Mouse (Mus musculus): ENCODE measurements around the gene Cops7a.

Cops7a gene

GRCm38 (mm10) chr6:124959960-124960359, 5.4 kb downstream of the Cops7a start:
- no peak for DNase-seq (ENCODE audit: inconsistent age in 2 of 2, low spot score in 1 of 2)

GRCm38 (mm10) chr6:124958127-124958526, 7.2 kb downstream of the Cops7a start:
- DNase-seq (ENCODE audit: inconsistent age in 2 of 2, low spot score in 1 of 2) = no peak

GRCm38 (mm10) chr6:124955212-124955611, 10.1 kb downstream of the Cops7a start:
- DNase-seq (ENCODE audit: inconsistent age in 2 of 2, low spot score in 1 of 2) = no peak

GRCm38 (mm10) chr6:124953991-124954715, 11.2 kb downstream of the Cops7a start:
- DNase-seq (ENCODE audit: inconsistent age in 2 of 2, low spot score in 1 of 2) = no peak

GRCm38 (mm10) chr6:124943526-124943925, 21.8 kb downstream of the Cops7a start:
- DNase-seq (ENCODE audit: inconsistent age in 2 of 2, low spot score in 1 of 2) = no peak

- no peak for DNase-seq (ENCODE audit: inconsistent age in 2 of 2, low spot score in 1 of 2)
Observed at GRCm38 (mm10) chr6:124941679-124942078, 23.7 kb downstream of the Cops7a start.

GRCm38 (mm10) chr6:124938554-124938953, 26.8 kb downstream of the Cops7a start:
- peak in 1 of 2 experiments; percentile 16 for DNase-seq (ENCODE audit: inconsistent age in 2 of 2, low spot score in 1 of 2)

GRCm38 (mm10) chr6:124937493-124937892, 27.8 kb downstream of the Cops7a start:
- DNase-seq (ENCODE audit: inconsistent age in 2 of 2, low spot score in 1 of 2) = peak in 1 of 2 experiments; percentile 21

GRCm38 (mm10) chr6:124936681-124937080, 28.7 kb downstream of the Cops7a start:
- DNase-seq (ENCODE audit: inconsistent age in 2 of 2, low spot score in 1 of 2) = peak in 1 of 2 experiments; percentile 16

- no peak for DNase-seq (ENCODE audit: inconsistent age in 2 of 2, low spot score in 1 of 2)
Observed at GRCm38 (mm10) chr6:124934670-124935069, 30.7 kb downstream of the Cops7a start.

GRCm38 (mm10) chr6:124933127-124933526, 32.2 kb downstream of the Cops7a start:
- no peak for DNase-seq (ENCODE audit: inconsistent age in 2 of 2, low spot score in 1 of 2)

- peak; percentile 41 to 57 for DNase-seq (ENCODE audit: inconsistent age in 2 of 2, low spot score in 1 of 2)
Observed at GRCm38 (mm10) chr6:124932314-124932695, 33.0 kb downstream of the Cops7a start.

- peak in 1 of 2 experiments; percentile 62 for DNase-seq (ENCODE audit: inconsistent age in 2 of 2, low spot score in 1 of 2)
Observed at GRCm38 (mm10) chr6:124931525-124932313, 33.6 kb downstream of the Cops7a start.

GRCm38 (mm10) chr6:124930754-124931524, 34.4 kb downstream of the Cops7a start, which contains the start of gene Mlf2:
Mlf2 (plus strand) TSS chr6:124931386.
- DNase-seq (ENCODE audit: inconsistent age in 2 of 2, low spot score in 1 of 2) = peak; percentile 99 to 100

GRCm38 (mm10) chr6:124930231-124930630, 35.1 kb downstream of the Cops7a start:
- peak in 1 of 2 experiments; percentile 36 for DNase-seq (ENCODE audit: inconsistent age in 2 of 2, low spot score in 1 of 2)

GRCm38 (mm10) chr6:124925941-124926340, 39.4 kb downstream of the Cops7a start:
- DNase-seq (ENCODE audit: inconsistent age in 2 of 2, low spot score in 1 of 2) = peak; percentile 74 to 87

- DNase-seq (ENCODE audit: inconsistent age in 2 of 2, low spot score in 1 of 2) = peak in 1 of 2 experiments; percentile 26
Observed at GRCm38 (mm10) chr6:124925173-124925793, 40.1 kb downstream of the Cops7a start.

- DNase-seq (ENCODE audit: inconsistent age in 2 of 2, low spot score in 1 of 2) = peak; percentile 42 to 51
Observed at GRCm38 (mm10) chr6:124921539-124921938, 43.8 kb downstream of the Cops7a start.

- peak in 1 of 2 experiments; percentile 23 for DNase-seq (ENCODE audit: inconsistent age in 2 of 2, low spot score in 1 of 2)
Observed at GRCm38 (mm10) chr6:124920318-124921085, 44.8 kb downstream of the Cops7a start.
